Mouse (Mus musculus) hematopoietic stem cell, adult 5-6 weeks (primary cell): ENCODE results near the gene Apon. TPM values are rescaled to one million over a fixed set of nuclear protein-coding genes. Genes with fewer than 3 reads are reported as not detected.
"Not testable (repeated sequence)": the region's sequence is repeated elsewhere in the genome, so short reads cannot be mapped to it uniquely, and the experiment has no call there.

Source experiments
- ATAC-seq, 2 experiments: fragments of 125-278 bp in 1 of 2; replicated peaks in 1 of 2; 2 replicates each; pipeline ENCODE4 v1.8.0; 2016 to 2017; ENCODE audit warnings: inconsistent platforms in 2 of 2, mild to moderate bottlenecking in 2 of 2, moderate number of reproducible peaks in 2 of 2, low read depth in 1 of 2, moderate TSS enrichment in 1 of 2; ENCODE audit not compliant: low FRiP score in 2 of 2, poor library complexity in 2 of 2, severe bottlenecking in 2 of 2, insufficient read depth in 1 of 2, low TSS enrichment in 1 of 2
- total RNA-seq: library from RNA; stranded (forward); fragments of 172-1452, 232-1000 nt; gene quantifications from 2 replicates; pipeline ENCODE4 v1.2.3, GENCODE M21; 2017

The Apon gene
- total RNA-seq, 1 experiment from 2014 or later: not detected

- no peak for ATAC-seq
Measured at GRCm38 (mm10) chr10:128230582-128230981, 23.3 kb upstream of the Apon start.

DNA sequence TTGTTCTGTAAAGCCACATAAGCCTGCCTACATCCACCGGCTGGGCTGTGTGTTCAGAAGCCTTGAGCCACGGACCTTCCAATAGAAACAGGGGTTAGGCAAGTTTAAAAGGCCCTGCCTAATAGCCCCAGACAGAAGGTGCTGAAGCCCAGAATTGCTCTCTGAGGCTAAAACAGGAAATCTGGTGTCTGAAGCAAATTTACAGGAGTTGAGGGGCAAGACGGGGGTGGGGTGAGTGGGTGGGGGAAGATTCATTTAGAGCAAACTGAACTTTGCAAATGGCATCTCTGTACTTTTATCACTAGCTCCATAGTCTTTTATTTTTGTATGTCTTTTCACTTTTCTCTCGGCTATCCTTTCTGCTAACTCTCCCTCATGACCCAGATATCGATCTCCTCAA is 22.8 kb upstream of the Apon start:
- ATAC-seq: peak in 1 of 2 experiments; percentile 19; a peak in 1 of 4 replicates

DNA sequence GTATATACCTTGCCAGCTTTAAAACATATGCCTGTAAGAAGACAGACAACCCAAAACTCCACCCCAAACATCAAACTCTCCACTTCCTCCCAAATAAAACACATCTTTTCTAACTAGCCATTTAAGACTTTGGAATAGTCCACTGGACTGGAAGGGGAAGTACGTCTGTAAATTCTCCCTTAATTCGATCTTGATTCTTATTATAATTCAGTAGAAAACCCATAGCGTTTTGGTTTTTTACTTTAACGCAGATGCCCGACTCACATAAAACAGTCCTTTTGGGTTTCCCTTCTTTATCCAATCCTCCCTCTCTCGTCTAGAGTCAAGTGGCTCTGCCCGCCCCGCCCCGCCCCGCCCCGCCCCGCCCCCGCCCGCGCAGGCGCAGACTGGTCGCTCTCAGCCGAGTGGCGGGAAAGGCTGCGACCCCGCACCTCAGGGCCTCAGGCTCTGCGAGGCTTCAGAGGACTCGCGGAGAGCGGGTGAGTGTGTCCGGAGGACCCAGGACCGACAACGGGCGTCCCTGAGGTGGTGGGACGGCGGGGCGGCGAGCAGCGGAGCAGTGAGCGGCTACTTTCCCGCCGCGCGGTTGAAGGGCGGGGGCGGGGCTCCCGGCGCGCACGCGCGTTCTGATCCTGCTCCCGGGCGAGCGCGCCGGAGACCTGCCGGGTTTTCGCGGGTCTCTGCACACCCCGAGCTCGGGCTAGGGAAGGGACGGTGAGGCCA is 22.0 kb upstream of the Apon start, which contains the start of gene Timeless:
Gene Timeless (plus strand): TSS at position 369 of the 723 bp plus-strand sequence.
- ATAC-seq: peak; percentile 39 to 64

GRCm38 (mm10) chr10:128232420-128232985 is 21.4 kb upstream of the Apon start:
- peak; percentile 61 to 66 for ATAC-seq

GRCm38 (mm10) chr10:128236321-128236720 is 17.6 kb upstream of the Apon start:
- ATAC-seq: no peak

DNA sequence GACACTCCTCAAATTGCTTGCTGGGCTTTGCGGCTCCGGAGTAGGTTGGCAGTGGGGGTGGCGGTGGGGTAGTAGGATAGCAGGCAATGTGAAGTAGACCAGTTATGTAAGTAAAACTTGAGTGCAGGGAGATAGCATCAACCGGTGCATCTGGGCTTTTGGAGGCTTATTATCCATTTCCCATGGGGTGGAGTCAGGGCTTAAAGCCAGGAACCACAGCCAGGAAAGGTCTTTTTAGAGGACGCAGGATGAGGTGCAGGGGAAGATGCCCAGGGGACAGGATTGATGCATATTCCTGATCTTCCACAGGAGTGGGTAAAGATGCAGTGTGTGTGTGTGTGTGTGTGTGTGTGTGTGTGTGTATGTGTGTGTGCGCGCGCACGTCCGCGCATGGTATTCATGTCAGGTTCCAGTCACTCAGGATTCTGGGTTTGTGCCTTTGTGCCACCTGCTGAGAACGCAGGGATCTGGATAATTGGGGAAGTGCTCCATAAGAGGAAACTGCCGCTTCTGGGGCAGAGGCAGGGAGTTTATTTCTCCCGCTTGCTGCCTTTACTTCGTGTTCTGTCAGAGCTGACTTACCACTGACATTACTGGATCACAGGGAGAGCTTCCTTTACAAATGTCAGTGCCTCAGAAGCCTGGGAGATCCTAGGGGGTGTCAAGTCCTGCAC is 16.0 kb upstream of the Apon start:
- no peak for ATAC-seq

GRCm38 (mm10) chr10:128239140-128239539 is 14.8 kb upstream of the Apon start:
- no peak for ATAC-seq

DNA sequence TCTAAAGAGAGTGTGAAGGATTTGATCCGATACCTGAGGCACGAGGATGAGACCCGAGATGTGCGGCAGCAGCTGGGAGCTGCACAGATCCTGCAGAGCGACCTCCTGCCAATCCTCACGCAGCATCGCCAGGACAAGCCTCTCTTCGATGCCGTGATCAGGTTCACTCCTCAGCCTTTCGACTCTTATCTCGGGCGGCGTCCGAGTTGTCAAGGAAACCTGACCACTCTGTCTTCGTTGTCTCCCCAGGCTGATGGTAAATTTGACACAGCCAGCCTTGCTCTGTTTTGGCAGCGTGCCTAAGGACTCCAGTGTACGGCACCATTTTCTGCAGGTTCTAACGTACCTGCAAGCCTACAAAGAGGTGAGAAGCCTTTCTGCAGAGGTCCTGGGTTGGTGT is 13.8 kb upstream of the Apon start:
- 0 out of 4 replicates have a peak, but pooled peaks of 1 of the 2 experiments have one; percentile 17 for ATAC-seq

DNA sequence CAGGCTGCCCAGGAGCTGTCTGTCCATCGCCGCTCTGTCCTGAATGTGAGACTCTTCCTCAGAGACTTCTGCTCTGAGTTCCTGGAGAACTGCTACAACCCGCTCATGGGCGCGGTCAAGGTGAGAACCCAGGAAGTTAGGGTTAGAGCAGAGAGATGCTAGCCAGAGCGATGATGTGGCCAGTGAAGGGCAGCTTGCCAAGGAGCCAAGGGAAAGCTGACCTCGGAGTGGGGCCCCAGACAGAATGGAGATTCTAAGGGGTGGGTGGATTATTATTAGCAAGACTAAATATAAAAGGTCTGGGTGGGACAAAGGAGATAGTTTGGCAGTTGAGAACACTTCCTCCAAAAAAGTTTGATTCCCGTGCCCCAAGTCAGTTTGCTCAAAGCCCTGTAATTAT is 10.6 kb upstream of the Apon start:
- no peak for ATAC-seq

- ATAC-seq: no peak
Measured at GRCm38 (mm10) chr10:128244121-128244520, 9.8 kb upstream of the Apon start.

DNA sequence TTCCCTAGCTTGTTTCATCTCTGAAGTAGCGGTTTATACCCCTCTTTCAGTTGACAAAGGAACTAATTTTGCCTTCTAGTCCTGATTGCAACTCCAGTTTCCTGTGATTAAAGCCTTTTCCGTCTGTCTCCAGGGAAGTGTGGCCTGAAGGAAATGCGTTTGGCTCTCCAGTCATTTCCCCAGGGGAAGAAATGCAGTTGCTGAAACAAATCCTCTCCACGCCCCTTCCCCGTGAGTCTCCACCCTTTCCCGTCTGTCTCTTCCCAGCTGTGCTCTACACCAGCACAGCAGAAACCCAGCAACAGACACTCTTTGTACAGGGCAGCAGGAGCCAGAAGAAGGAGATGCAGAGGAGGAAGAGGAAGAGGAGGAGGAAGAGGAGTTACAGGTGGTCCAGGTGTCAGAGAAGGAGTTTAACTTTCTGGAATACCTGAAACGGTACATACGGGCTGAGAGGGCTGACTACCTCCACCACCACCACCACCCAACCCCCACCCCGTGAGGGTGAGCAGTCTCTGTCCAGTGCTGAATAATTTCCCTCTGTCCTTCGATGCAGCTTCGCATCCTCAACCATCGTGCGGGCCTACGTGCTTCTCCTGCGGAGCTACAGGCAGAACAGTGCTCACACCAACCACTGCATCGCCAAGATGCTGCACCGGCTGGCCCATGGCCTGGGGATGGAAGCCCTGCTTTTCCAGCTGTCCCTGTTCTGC is 6.7 kb upstream of the Apon start:
- ATAC-seq: no peak

DNA sequence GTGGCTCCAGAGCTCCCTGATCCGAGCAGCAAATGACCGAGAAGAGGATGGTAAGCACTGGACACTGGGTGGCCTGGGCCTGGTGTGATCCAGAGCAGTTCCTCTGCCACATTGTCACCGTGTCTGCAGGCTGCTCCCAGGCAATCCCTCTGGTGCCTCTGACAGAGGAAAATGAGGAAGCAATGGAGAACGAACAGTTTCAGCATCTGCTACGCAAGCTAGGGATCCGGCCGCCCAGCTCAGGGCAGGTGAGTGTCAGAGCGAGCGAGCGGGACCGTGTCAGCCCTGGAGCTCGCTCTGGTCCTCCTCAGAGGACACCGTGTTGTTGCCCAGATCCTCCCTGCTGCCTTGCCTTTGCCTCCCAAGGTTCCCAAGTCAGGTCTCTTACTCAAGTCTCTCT is 3.3 kb upstream of the Apon start:
- ATAC-seq: no peak

- no peak for ATAC-seq
Measured at GRCm38 (mm10) chr10:128255925-128256324, 2.0 kb downstream of the Apon start.

DNA sequence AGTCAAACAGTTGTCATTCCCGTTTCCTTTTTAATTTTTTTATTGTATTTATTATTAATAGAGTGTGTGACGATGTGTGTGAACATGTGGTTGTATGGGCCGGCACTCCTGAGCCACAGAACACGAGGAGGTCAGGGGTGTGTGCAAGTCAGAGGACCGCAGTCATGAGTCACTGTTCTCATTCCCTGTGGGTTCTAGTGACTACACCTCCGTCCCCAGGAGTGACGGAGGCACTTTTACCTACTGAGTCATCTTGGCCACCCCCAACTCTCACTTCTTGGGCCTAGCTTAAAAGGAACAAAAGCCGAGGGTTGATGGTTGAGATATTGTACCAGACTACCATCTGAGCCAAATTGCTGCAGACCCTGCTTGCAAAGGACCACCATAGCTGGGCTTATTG is 2.4 kb downstream of the Apon start:
- ATAC-seq: no peak

GRCm38 (mm10) chr10:128258953-128259352 is 5.1 kb downstream of the Apon start:
- ATAC-seq: peak; percentile 97 to 98

- no peak for ATAC-seq
Measured at GRCm38 (mm10) chr10:128259946-128260345, 6.0 kb downstream of the Apon start.

DNA sequence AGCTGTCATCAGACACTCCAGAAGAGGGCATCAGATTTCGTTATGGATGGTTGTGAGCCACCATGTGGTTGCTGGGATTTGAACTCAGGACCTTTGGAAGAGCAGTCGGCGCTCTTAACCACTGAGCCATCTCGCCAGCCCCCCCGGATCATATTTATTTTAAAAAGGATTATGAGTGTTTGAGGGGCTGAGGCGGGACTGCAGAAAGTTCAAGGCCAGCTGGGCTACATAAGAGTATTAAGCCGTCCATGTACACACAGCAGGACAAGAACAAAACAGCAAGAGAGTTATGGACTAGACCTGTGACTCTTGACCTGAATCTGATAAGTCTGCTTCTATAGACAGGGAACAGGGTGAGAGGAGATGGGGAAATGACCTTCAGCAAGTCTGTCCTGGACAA is 6.5 kb downstream of the Apon start:
- ATAC-seq: not testable (repeated sequence)

DNA sequence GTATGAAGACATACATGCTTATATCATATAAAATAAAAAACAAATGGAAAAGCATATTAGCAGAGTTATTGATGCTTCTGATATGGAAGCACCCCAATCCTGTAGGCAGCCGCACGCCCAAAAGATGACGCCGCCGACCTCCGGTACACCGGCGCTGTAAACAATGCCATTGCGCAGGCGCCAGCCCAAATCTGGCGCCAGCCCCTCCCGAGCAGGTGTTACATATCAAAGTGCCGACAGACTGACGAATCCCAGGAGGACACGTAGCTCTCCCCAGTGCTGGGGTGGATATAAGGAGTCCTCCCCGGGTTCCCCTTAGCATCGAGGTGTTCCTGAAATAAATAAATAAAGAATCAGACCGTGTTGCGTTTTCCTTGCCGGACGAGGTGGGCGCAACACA is 8.4 kb downstream of the Apon start:
- ATAC-seq: no peak
